Mouse (Mus musculus) G1E (cell line): ENCODE data around the gene Spata31d1b. TPM values are rescaled to one million over a fixed set of nuclear protein-coding genes. Genes with fewer than 3 reads are reported as not detected.
"Not testable (repeated sequence)": the region's sequence is repeated elsewhere in the genome, so short reads cannot be mapped to it uniquely, and the experiment has no call there.

Experiments used
- ATAC-seq: 2 replicates; pipeline ENCODE4 v1.8.0; 2016; ENCODE audit warnings: mild to moderate bottlenecking; ENCODE audit not compliant: insufficient number of reproducible peaks, poor library complexity, low FRiP score, severe bottlenecking; ENCODE audit errors: extremely low read depth
- DNase-seq: peaks from one replicate; pipeline ENCODE4 v3.0.0; 2012; ENCODE audit warnings: low spot score
- H3K27me3 ChIP-seq: 2 replicates; pipeline ENCODE4 v1.6.1; 2012; ENCODE audit warnings: mild to moderate bottlenecking, low read length, inconsistent platforms; ENCODE audit not compliant: insufficient read depth
- H3K36me3 ChIP-seq: replicated peaks from 2 replicates; pipeline ENCODE3; 2012; ENCODE audit warnings: mild to moderate bottlenecking, inconsistent platforms
- H3K4me1 ChIP-seq: 2 replicates; pipeline ENCODE4 v1.6.1; 2012; ENCODE audit warnings: low read depth, low read length, inconsistent platforms, mixed read lengths; ENCODE audit not compliant: insufficient read depth
- H3K4me3 ChIP-seq: 2 replicates; pipeline ENCODE4 v1.5.1; 2012; ENCODE audit warnings: low read depth, mild to moderate bottlenecking, inconsistent platforms, low read length, moderate library complexity, mixed read lengths
- H3K9me3 ChIP-seq: replicated peaks from 2 replicates; pipeline ENCODE4 v1.6.1; 2012; ENCODE audit warnings: inconsistent platforms
- CTCF ChIP-seq: IDR thresholded peaks from 2 replicates; pipeline ENCODE4 v1.5.1; 2012; ENCODE audit warnings: low read depth, low read length, inconsistent platforms, mixed read lengths
- GATA1 ChIP-seq: IDR thresholded peaks from 2 replicates; pipeline ENCODE4 v1.6.1; 2012; ENCODE audit warnings: borderline replicate concordance, low read length, inconsistent platforms, mixed read lengths
- GATA2 ChIP-seq: IDR thresholded peaks from 2 replicates; pipeline ENCODE4 v1.6.1; 2012; ENCODE audit warnings: low read depth, low read length, inconsistent platforms, borderline replicate concordance
- POLR2AphosphoS5 ChIP-seq: IDR thresholded peaks from 2 replicates; pipeline ENCODE4 v1.6.1; 2012; ENCODE audit warnings: low read depth, low read length, inconsistent platforms; ENCODE audit not compliant: insufficient replicate concordance
- TAL1 ChIP-seq: conservative IDR thresholded peaks from 2 replicates; pipeline ENCODE4 v1.6.1; 2012; ENCODE audit warnings: low read depth, low read length, inconsistent platforms, mixed read lengths
- polyA plus RNA-seq: library from polyadenylated mRNA; stranded (reverse); fragments of >175 nt; gene quantifications from 2 replicates; pipeline ENCODE4 v1.2.3, GENCODE M21; 2012
- total RNA-seq, 2 experiments: library from RNA; stranded (forward) in 1 of 2; stranded (reverse) in 1 of 2; fragments of 200-1000 nt in 1 of 2; fragments of >200 nt in 1 of 2; fragmentation: Nextera tagmentation in 1 of 2; gene quantifications; 2 replicates each; pipeline ENCODE4 v1.2.3; 2014 to 2017

The Spata31d1b gene
- total and polyA plus RNA-seq, 3 experiments = 0.22 TPM; not detected in 2

DNA sequence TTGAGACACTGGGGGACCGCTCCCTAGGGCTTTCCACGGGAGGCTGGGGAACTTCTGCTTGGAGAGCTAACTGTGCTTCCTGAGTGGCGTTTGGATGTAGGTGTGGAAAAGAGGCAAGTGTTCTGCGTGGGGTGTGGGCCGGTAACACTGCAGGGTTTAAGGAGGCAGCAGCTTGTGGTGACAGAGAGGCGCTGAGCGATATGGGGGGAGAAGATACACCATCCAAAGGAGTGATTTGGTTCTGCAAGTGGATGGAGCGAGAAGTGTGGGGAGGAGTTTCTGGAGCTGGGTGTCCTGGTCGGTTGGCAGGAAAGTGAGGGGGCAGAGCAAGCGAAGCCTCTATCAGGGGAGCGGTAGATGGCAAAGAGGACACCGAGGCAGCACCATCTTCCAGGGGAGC lies 8.6 kb upstream of the Spata31d1b start:
- Histone ChIP-seq H3K4me1 (peaks cover 15% of the 10 kb centered on the region), H3K36me3 (no peaks in the 10 kb centered on the region), H3K9me3 (no peaks in the 10 kb centered on the region), H3K4me3 (no peak overlapping the region), H3K27me3 (peaks cover 50% of the 10 kb centered on the region)
- ATAC-seq (no peak), DNase-seq (no peak)
- no peak for TF ChIP-seq POLR2AphosphoS5
- TF ChIP-seq CTCF = no peak
- TF ChIP-seq TAL1 = no peak
- TF ChIP-seq GATA1 = no peak
- no peak for TF ChIP-seq GATA2

- peaks cover 15% of the 10 kb centered on the region for H3K4me1 ChIP-seq
- H3K36me3 ChIP-seq = no peaks in the 10 kb centered on the region
- TF ChIP-seq CTCF = no peak
- no peak for TF ChIP-seq GATA1
- peaks cover 44% of the 10 kb centered on the region for H3K27me3 ChIP-seq
- no peak for DNase-seq
- no peaks in the 10 kb centered on the region for H3K9me3 ChIP-seq
- ATAC-seq = no peak
- no peak overlapping the region for H3K4me3 ChIP-seq
Observed at GRCm38 (mm10) chr13:59704562-59704961, 7.5 kb upstream of the Spata31d1b start.

DNA sequence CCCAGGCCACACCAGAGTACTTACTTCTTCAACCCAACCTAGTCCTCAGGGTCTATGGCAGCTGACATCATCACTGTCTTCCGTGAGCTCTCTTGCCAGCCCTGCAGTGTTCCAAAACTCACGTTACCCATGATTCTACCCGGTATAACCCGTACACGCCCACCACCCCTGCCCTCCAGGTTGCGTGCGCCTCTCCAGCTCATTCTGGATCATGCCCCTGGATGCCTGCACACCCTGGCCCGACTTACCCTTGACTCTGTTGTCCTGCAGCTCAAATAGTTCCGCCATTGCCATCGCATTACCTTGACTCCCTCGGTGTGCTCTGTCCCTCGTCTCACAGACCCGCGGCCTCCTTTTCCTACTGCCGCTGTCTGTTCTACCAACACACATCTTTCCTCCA lies 1.9 kb upstream of the Spata31d1b start, which contains the start of gene Spata31d1a:
Gene Spata31d1a, minus strand, starts transcription at position 101 of the 400 bp plus-strand sequence.
- H3K9me3 ChIP-seq = no peaks in the 10 kb centered on the region
- no peak for TF ChIP-seq TAL1
- TF ChIP-seq GATA1 = no peak
- TF ChIP-seq POLR2AphosphoS5 = no peak
- no peak for TF ChIP-seq CTCF
- no peak for TF ChIP-seq GATA2
- H3K4me1 ChIP-seq = peaks cover 23% of the 10 kb centered on the region
- ATAC-seq = no peak
- peaks cover 41% of the 10 kb centered on the region for H3K27me3 ChIP-seq
- H3K36me3 ChIP-seq = no peaks in the 10 kb centered on the region
- no peak within 1 kb of the TSS for H3K4me3 ChIP-seq
- DNase-seq = no peak

- Histone ChIP-seq H3K27me3 (peaks cover 60% of the 10 kb centered on the region), H3K4me3 (no peak overlapping the region)
Observed at GRCm38 (mm10) chr13:59713710-59714109, 1.6 kb downstream of the Spata31d1b start.

GRCm38 (mm10) chr13:59718857-59719440 lies 6.9 kb downstream of the Spata31d1b start:
- Histone ChIP-seq H3K4me1 (peaks cover 53% of the 10 kb centered on the region), H3K27me3 (peaks cover 37% of the 10 kb centered on the region)
- DNase-seq, H3K4me3 ChIP-seq, H3K36me3 ChIP-seq, ATAC-seq, H3K9me3 ChIP-seq: not testable (repeated sequence)

More at GRCm38 (mm10) chr13:59713710-59714109, 1.6 kb downstream of the Spata31d1b start:
- Histone ChIP-seq H3K4me1 (peaks cover 43% of the 10 kb centered on the region), H3K36me3 (no peaks in the 10 kb centered on the region), H3K9me3 (no peaks in the 10 kb centered on the region)
- no peak for DNase-seq
- TF ChIP-seq POLR2AphosphoS5 = no peak
- no peak for TF ChIP-seq GATA1
- no peak for TF ChIP-seq CTCF
- TF ChIP-seq TAL1 = no peak
- no peak for TF ChIP-seq GATA2
- no peak for ATAC-seq

GRCm38 (mm10) chr13:59719475-59719874 lies 7.4 kb downstream of the Spata31d1b start:
- ATAC-seq (peak; percentile 61; the same call in 1 of the 2 replicates), DNase-seq (no peak)
- Histone ChIP-seq H3K4me3 (no peak overlapping the region), H3K9me3 (no peaks in the 10 kb centered on the region), H3K4me1 (peaks cover 51% of the 10 kb centered on the region), H3K36me3 (no peaks in the 10 kb centered on the region), H3K27me3 (peaks cover 32% of the 10 kb centered on the region)
- 0 out of 2 replicates have a peak, but pooled peaks have one; percentile 16 for TF ChIP-seq TAL1
- no peak for TF ChIP-seq POLR2AphosphoS5

- peaks cover 33% of the 10 kb centered on the region for H3K4me1 ChIP-seq
Observed at GRCm38 (mm10) chr13:59722089-59722488, 10.0 kb downstream of the Spata31d1b start.

More at GRCm38 (mm10) chr13:59722089-59722488, 10.0 kb downstream of the Spata31d1b start:
- not testable (repeated sequence) for H3K36me3 ChIP-seq, H3K9me3 ChIP-seq, DNase-seq, H3K4me3 ChIP-seq, ATAC-seq
- H3K27me3 ChIP-seq = peaks cover 22% of the 10 kb centered on the region; the same call in 1 of the 2 replicates
